Mouse (Mus musculus) NIH3T3 (cell line): ENCODE results near the gene Gmds.

ENCODE experiments used
- DNase-seq: peaks from one replicate; pipeline ENCODE4 v3.0.0-alpha.2; 2012; ENCODE audit warnings: low read depth

Gene Gmds

GRCm38 (mm10) chr13:31874427-31874826 is 464.1 kb downstream of the Gmds start:
- DNase-seq: no peak

GRCm38 (mm10) chr13:31873269-31873668 is 465.3 kb downstream of the Gmds start:
- DNase-seq: no peak

- no peak for DNase-seq
Measured at GRCm38 (mm10) chr13:31864786-31865185, 473.8 kb downstream of the Gmds start.

DNA sequence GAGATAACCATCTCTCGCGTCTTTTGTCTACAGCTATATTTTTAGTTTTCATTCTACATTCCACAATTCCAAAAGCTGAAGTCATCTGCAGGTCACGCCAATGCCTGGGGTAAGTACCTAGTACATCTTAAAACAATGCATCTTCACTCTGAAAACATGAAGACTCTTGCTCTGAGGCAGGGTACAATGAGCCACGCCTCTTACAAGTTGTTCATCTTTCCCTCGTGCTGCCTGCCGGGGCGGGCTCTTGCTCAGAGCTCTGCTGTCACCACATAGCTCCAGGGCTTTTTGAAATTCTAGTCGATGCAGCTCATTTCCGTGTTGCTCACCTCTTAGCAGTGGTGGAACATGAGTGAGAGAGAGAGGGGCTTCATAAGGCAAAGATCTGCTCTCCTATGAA is 475.1 kb downstream of the Gmds start:
- peak; percentile 5 for DNase-seq

GRCm38 (mm10) chr13:31860200-31860599 is 478.3 kb downstream of the Gmds start:
- no peak for DNase-seq

- no peak for DNase-seq
Measured at GRCm38 (mm10) chr13:31854000-31854399, 484.5 kb downstream of the Gmds start.

- DNase-seq: no peak
Measured at GRCm38 (mm10) chr13:31853564-31853963, 485.0 kb downstream of the Gmds start.

GRCm38 (mm10) chr13:31849258-31849971 is 489.1 kb downstream of the Gmds start:
- DNase-seq: no peak

GRCm38 (mm10) chr13:31835802-31836201 is 502.7 kb downstream of the Gmds start:
- DNase-seq: no peak

GRCm38 (mm10) chr13:31830332-31830731 is 508.2 kb downstream of the Gmds start:
- no peak for DNase-seq

GRCm38 (mm10) chr13:31828446-31828845 is 510.1 kb downstream of the Gmds start:
- no peak for DNase-seq

GRCm38 (mm10) chr13:31827820-31828332 is 510.7 kb downstream of the Gmds start:
- DNase-seq: no peak

GRCm38 (mm10) chr13:31827160-31827559 is 511.4 kb downstream of the Gmds start:
- no peak for DNase-seq

GRCm38 (mm10) chr13:31825180-31825579 is 513.4 kb downstream of the Gmds start:
- no peak for DNase-seq

DNA sequence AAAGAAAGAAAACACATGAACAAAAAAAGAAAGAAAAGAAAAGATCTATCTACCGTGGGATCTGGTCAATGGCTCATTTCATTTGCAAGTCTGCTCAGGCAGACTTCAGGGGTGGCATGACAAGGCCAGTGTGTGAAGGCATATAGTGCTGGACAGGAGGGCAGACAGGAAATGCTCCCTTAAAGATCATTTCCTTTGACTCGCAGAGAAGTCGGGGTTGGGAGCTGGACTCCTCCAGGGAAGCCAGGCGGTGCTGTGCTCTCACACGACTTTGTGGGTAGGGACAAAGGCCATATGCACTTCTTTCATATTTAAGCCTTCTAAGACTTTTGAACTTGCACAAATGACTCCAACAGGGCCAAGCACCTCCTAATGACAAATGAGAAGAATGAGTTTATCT is 515.2 kb downstream of the Gmds start:
- DNase-seq: no peak

DNA sequence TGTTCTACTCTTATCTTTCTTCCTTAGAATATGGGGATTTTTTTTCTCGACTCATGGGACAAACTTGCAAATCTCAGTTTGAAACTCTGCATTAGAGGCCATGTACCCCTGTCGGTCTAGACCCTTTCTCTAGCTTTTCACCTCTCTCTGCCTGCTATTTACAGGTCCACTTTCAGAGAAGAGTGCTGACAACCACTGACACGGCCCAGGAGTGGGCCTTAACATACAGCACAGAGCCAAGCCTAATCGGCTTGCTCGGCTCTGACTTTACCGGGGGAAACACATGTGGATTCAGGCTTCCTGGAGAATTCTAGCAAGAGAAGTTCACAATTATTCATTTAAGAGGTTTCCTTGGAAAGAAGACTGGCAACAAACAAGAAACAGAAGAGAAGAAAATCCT is 517.5 kb downstream of the Gmds start:
- no peak for DNase-seq

GRCm38 (mm10) chr13:31820587-31821017 is 517.9 kb downstream of the Gmds start:
- no peak for DNase-seq

- DNase-seq: no peak
Measured at GRCm38 (mm10) chr13:31819664-31820405, 518.7 kb downstream of the Gmds start.

GRCm38 (mm10) chr13:31818337-31818736 is 520.2 kb downstream of the Gmds start:
- no peak for DNase-seq

DNA sequence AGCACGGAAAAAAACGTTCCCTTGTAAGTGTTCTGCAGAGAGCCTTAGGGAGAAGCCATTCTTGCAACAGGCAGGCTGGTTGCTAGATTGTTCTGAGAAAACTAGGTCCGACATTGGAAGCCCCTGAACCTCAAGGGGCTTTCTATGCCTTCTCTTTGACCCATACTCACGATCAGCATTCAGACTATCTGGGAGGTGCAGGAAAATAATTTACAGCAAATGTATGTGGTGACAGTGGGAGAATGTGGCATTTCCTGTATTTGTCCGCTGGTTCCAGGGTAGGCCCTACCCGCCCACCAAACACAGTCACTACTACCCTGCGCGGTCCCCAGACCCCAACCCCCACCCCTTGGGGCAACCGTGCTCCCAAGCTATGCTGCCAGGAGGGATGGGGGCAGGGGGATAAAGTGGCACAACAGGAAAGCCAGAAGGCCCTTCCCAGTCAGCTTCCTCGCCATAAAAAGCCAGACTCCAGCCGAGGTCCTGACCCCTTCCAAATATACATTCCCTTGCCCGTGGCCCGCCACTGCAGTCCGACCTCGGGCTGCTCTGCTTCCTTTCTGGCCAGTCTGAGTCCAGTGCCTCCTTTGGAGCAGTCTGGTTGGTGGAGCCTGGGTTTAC is 523.0 kb downstream of the Gmds start:
- no peak for DNase-seq

DNA sequence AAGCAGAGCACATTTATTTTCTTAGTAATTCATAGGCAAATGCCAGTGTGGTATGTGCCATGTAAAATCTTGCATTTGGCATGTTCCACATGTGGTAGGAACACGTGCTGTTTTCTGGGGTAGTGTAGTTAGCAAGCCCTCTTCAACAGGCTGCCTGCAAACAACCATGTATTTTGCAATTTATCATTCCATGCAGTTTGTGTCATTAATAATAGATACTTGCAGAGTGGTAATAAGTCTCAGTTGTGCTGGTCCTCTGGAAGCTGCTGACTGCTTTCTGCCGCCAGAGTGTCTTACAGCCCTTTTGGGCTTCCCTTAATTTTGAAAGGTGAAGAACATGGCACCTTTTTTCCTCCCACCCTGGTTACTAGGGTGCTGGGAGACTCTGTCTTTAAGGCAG is 525.8 kb downstream of the Gmds start:
- DNase-seq: no peak

DNA sequence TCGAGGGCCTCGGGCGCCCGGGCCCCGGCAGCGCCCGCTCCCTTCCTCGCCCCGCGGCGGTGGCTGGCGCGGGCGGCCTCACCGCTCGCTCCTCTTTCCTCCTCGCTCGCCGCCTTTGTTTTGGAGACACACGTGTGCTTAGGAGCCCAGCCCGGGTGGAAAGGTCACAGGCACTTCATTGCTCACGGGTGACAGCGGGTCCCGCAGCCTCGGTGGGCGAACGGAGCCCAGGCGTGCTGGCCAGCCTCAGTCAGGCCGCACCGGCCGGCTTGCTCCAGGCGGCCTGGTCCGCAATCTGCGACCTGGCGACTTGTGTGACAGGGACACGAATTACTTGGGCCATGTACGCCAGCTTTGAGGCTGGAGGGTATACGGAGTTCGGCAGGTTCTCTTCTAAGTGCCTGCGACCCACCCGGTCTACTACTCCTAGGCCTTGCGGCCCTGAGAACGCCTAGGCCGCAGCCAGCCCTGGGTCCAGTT is 527.0 kb downstream of the Gmds start:
- DNase-seq: no peak
